Mouse (Mus musculus) myocyte (in vitro differentiated cells): ENCODE measurements around the gene Samd4.

Source experiments
- MAX ChIP-seq: IDR thresholded peaks from one replicate; pipeline ENCODE4 v1.6.1; 2011; ENCODE audit warnings: low read depth, mild to moderate bottlenecking, control low read depth
- POLR2A ChIP-seq: IDR thresholded peaks from one replicate; pipeline ENCODE4 v1.6.1; 2011; ENCODE audit warnings: low read depth, mild to moderate bottlenecking, control low read depth, moderate library complexity; ENCODE audit not compliant: insufficient read length
- POLR2AphosphoS2 ChIP-seq: IDR thresholded peaks from one replicate; pipeline ENCODE4 v1.6.1; 2011; ENCODE audit warnings: low read depth, control low read depth; ENCODE audit not compliant: insufficient read length

DNA sequence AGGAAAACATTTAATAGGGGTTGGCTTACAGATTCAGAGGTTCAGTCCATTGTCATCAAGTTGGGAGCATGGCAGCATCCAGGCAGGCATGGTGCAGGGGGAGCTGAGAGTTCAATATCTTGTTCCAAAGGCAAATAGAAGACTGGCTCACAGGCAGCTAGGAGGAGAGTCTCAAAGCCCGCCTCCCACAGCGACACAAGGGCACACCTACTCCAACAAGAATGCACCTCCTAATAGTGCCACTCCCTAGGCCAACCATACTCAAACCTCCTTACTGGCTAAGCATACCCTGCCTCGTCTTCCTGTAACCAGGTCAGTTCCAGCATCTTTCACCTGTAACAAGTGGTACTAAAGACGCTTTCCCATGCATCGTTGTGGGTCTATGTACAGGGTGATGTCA, 245.3 kb downstream of the Samd4 start:
- TF ChIP-seq POLR2A, result no peak
- TF ChIP-seq POLR2AphosphoS2, result no peak
- no peak for TF ChIP-seq MAX
